Mouse (Mus musculus) ovary, adult 2 months (tissue): Measurements from ENCODE around the gene Dgat2. TPM values are rescaled to one million over a fixed set of nuclear protein-coding genes. Genes with fewer than 3 reads are reported as not detected.

Source experiments
- polyA plus RNA-seq: library from polyadenylated mRNA; depleted of rRNA; stranded (reverse); fragments of >200 nt; gene quantifications from 2 replicates; pipeline ENCODE4 v1.2.3, GENCODE M21; 2012; rRNA removed

Dgat2 gene
- polyA plus RNA-seq, result 246 and 299 TPM in 2 replicates

GRCm38 (mm10) chr7:99182432-99183172 is at the start of gene Dgat2:
TSS of gene Dgat2 (minus strand) at chr7:99182719.

GRCm38 (mm10) chr7:99140984-99141918 is 41.3 kb downstream of the Dgat2 start, which contains the start of gene Uvrag:
TSS of gene Uvrag (minus strand) at chr7:99141141.

Other genes starting within 250 kb of the Dgat2 start
- 42.2 and 75.3 TPM in 2 replicates for gene Uvrag, start 41.6 kb downstream of the Dgat2 start, polyA plus RNA-seq
- 4.8 and 5.7 TPM in 2 replicates for gene Mogat2, start 55.9 kb upstream of the Dgat2 start, polyA plus RNA-seq
- 6.2 and 7.5 TPM in 2 replicates for gene Map6, start 84.7 kb upstream of the Dgat2 start, polyA plus RNA-seq
- gene Serpinh1, start 170.5 kb upstream of the Dgat2 start, polyA plus RNA-seq, result 1,229 and 1,289 TPM in 2 replicates
- gene Gdpd5, start 198.7 kb upstream of the Dgat2 start, polyA plus RNA-seq, result 50.8 and 51.2 TPM in 2 replicates